ENCODE assay signal across 8 mouse cellular contexts in the genomic region with DNA sequence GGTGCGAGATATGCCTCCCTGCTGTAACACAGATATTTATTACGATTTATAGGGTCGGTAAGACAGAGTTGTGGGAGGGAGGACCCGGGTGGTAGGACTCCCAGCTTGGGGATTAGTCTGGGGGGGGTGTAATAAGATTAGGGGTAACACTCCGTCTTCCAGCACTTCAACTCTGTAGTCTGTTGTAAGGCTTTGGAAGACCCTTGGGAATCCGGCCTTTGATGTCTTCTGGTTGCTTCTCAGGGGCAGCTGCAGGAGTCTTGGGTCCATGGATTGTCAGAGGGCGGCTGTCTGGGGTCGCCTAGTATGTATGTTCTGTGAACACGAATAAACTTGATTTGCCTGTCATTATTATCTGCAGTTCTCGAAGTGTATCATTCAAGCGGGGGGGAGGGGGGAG. TPM values are rescaled to one million over a fixed set of nuclear protein-coding genes. Genes with fewer than 3 reads are reported as not detected.
A peak's percentile ranks its signal among the peaks of the same experiment; 100 is the strongest.
DNase-seq lines count a peak whose midpoint lies in the region; ATAC-seq and TF ChIP-seq lines count a peak whose summit lies in the region.

No protein-coding gene starts in this region.

- ATAC-seq in forebrain, embryonic 16.5 days = peak; percentile 1
- no peak for ATAC-seq in liver, postnatal 0 days

- peak; percentile 45 for DNase-seq in kidney, adult 9 months
- DNase-seq in kidney, adult 8-10 months = no peak
- DNase-seq in MEL (ENCODE audit: low read depth, low spot score) = no peak
- DNase-seq in liver, postnatal 0 days = no peak
- no peak for DNase-seq in urinary bladder, postnatal 4 days (ENCODE audit: low spot score in 2 of 2)
- no peak for DNase-seq in gastrocnemius, adult 18-20 months (ENCODE audit: low spot score)
- no peak for DNase-seq in left cerebral cortex, adult 9 months (ENCODE audit: low spot score in 2 of 2)

- TF ChIP-seq POLR2A in MEL (IDR thresholded peaks at IDR 0.05; ENCODE audit: control insufficient read depth in 1 of 2, insufficient read depth in 1 of 2, low read depth in 1 of 2, low read length in 2 of 2, poor library complexity in 1 of 2) = 0 out of 4 replicates have a peak, but pooled peaks of 1 of the 2 experiments have one; percentile 21

- H3K9ac ChIP-seq in MEL (ENCODE audit: control insufficient read depth, low read depth, low read length, poor library complexity, severe bottlenecking) = peak overlapping the region; percentile 73
- peak overlapping the region; percentile 79 for H3K9ac ChIP-seq in forebrain, embryonic 16.5 days (replicated peaks; ENCODE audit: low read depth, low read length)
- peak overlapping the region; percentile 81 for H3K9ac ChIP-seq in liver, postnatal 0 days (replicated peaks)

- no peak for TF ChIP-seq EP300 in MEL (IDR thresholded peaks at IDR 0.05; ENCODE audit: low read depth in 1 of 2, low read length in 2 of 2)
- TF ChIP-seq EP300 in liver, postnatal 0 days (IDR thresholded peaks at IDR 0.05; ENCODE audit: low read depth) = no peak

- no peak for TF ChIP-seq CTCF in MEL (IDR thresholded peaks at IDR 0.05 in 2 of 3, conservative IDR thresholded peaks at IDR 0.05 in 1 of 3; ENCODE audit: control insufficient read depth in 1 of 3, insufficient read depth in 1 of 3, low read depth in 2 of 3, low read length in 3 of 3, poor library complexity in 1 of 3, severe bottlenecking in 1 of 3)
- no peak for TF ChIP-seq CTCF in liver, postnatal 0 days (IDR thresholded peaks at IDR 0.05; ENCODE audit: low read depth)

- peaks cover 11% of the 10 kb centered on the region for H3K79me2 ChIP-seq in MEL (ENCODE audit: control insufficient read depth, insufficient read depth, low read length, poor library complexity)

- TF ChIP-seq RAD21 in MEL (IDR thresholded peaks at IDR 0.05; ENCODE audit: low read depth, low read length) = no peak

- peak overlapping the region; percentile 82 for H3K27ac ChIP-seq in MEL (ENCODE audit: control insufficient read depth, low read depth, low read length)
- H3K27ac ChIP-seq in forebrain, embryonic 16.5 days (ENCODE audit: low read length) = peak overlapping the region; percentile 32
- H3K27ac ChIP-seq in liver, postnatal 0 days (ENCODE audit: low read depth) = peak overlapping the region; percentile 88

- peaks cover 2 to 20% of the 10 kb centered on the region in 2 experiments; a peak in 2 of 4 replicates for H3K4me1 ChIP-seq in MEL (ENCODE audit: control insufficient read depth in 1 of 2, insufficient read depth in 2 of 2, low read length in 2 of 2)
- H3K4me1 ChIP-seq in forebrain, embryonic 16.5 days (replicated peaks; ENCODE audit: control insufficient read depth, insufficient read depth, low read length) = peaks cover 27% of the 10 kb centered on the region
- H3K4me1 ChIP-seq in liver, postnatal 0 days (ENCODE audit: insufficient read depth) = peaks cover 31% of the 10 kb centered on the region

- peak overlapping the region; percentile 94 for H3K4me2 ChIP-seq in forebrain, embryonic 16.5 days (ENCODE audit: low read length)
- peak overlapping the region; percentile 93 for H3K4me2 ChIP-seq in liver, postnatal 0 days (ENCODE audit: low read depth, low read length)

- no peaks in the 10 kb centered on the region for H3K9me3 ChIP-seq in MEL (replicated peaks; ENCODE audit: insufficient read depth, low read length)
- no peaks in the 10 kb centered on the region for H3K9me3 ChIP-seq in forebrain, embryonic 16.5 days (ENCODE audit: control insufficient read depth, low read length)
- H3K9me3 ChIP-seq in liver, postnatal 0 days (ENCODE audit: low read length) = no peaks in the 10 kb centered on the region

- peak overlapping the region; percentile 57 to 90 for H3K4me3 ChIP-seq in MEL (ENCODE audit: control insufficient read depth in 1 of 2, insufficient read depth in 1 of 2, low read depth in 2 of 2, low read length in 2 of 2)
- H3K4me3 ChIP-seq in forebrain, embryonic 16.5 days (replicated peaks; ENCODE audit: low read length) = peak overlapping the region; percentile 88
- H3K4me3 ChIP-seq in liver, postnatal 0 days (ENCODE audit: low read depth, low read length) = peak overlapping the region; percentile 74

- H3K27me3 ChIP-seq in MEL (ENCODE audit: control insufficient read depth in 1 of 2, insufficient read depth in 2 of 2, low read length in 2 of 2) = no peaks in the 10 kb centered on the region
- peaks cover 5% of the 10 kb centered on the region; the same call in 1 of the 2 replicates for H3K27me3 ChIP-seq in forebrain, embryonic 16.5 days (replicated peaks; ENCODE audit: control insufficient read depth, insufficient read depth, low read length)
- no peaks in the 10 kb centered on the region for H3K27me3 ChIP-seq in liver, postnatal 0 days (ENCODE audit: insufficient read depth, low read length)

- WGBS in forebrain, embryonic 16.5 days = 3% methylated on average over 11 of the region's 11 CpGs
- 1% methylated on average over 11 of the region's 11 CpGs for WGBS in liver, postnatal 0 days (ENCODE audit: insufficient replicate concordance)

- H3K36me3 ChIP-seq in MEL (ENCODE audit: control insufficient read depth in 1 of 2, insufficient read depth in 2 of 2, low read length in 2 of 2) = peaks cover 3 to 13% of the 10 kb centered on the region in 2 experiments; a peak in 3 of 4 replicates
- peaks cover 8% of the 10 kb centered on the region for H3K36me3 ChIP-seq in forebrain, embryonic 16.5 days (ENCODE audit: control insufficient read depth, insufficient read depth)
- peaks cover 20% of the 10 kb centered on the region for H3K36me3 ChIP-seq in liver, postnatal 0 days (replicated peaks; ENCODE audit: insufficient read depth, low read length)

TF ChIP-seq in MEL, 35 proteins besides CTCF, POLR2A, EP300 and RAD21:
- no peak for TF ChIP-seq ZC3H11A (IDR thresholded peaks at IDR 0.05; ENCODE audit: low read depth, low read length)
- TF ChIP-seq POLR2AphosphoS2 (IDR thresholded peaks at IDR 0.05; ENCODE audit: low read length) = no peak
- TF ChIP-seq MXI1 (IDR thresholded peaks at IDR 0.05; ENCODE audit: low read depth, low read length) = peak; percentile 12; the same call in 1 of the 2 replicates
- TF ChIP-seq CHD1 (IDR thresholded peaks at IDR 0.05; ENCODE audit: low read depth, low read length) = 0 out of 2 replicates have a peak, but pooled peaks have one; percentile 22
- 0 out of 2 replicates have a peak, but pooled peaks have one; percentile 10 for TF ChIP-seq NELFE (IDR thresholded peaks at IDR 0.05; ENCODE audit: low read depth, low read length)
TF ChIP-seq in MEL: peak in this region for 3.

RNA-seq across cellular contexts. Expression of a gene that starts 0.5 kb away (rescaled TPM):
- total RNA-seq in MEL (2012; rRNA removed) = 38.1 and 39.5 TPM in 2 replicates
- 10 to 100 TPM in 1 of 2 experiments, not detected in 1; 64.1 TPM for polyA plus RNA-seq in MEL (2012; ENCODE audit: insufficient read depth in 1 of 2, insufficient read length in 2 of 2, low read depth in 1 of 2, low replicate concordance in 2 of 2, missing spikeins in 1 of 2)
- 83.5 and 89.3 TPM in 2 replicates for polyA plus RNA-seq in forebrain, embryonic 16.5 days (2015; fragmentation: Nextera tagmentation; extraction: Ambion mirVana)
- polyA plus RNA-seq in liver, postnatal 0 days (2015; fragmentation: Nextera tagmentation; extraction: Ambion mirVana) = 25.9 and 31.3 TPM in 2 replicates
- total RNA-seq in gastrocnemius, adult 18-20 months (2021) = 10 to 100 TPM; 58.1 to 61.3 TPM

RNA-seq across cellular contexts. Expression of a gene that starts 1.1 kb away (rescaled TPM):
- 5.5 and 8.4 TPM in 2 replicates for total RNA-seq in MEL (2012; rRNA removed)
- 10 to 100 TPM in 1 of 2 experiments, not detected in 1; 12.2 TPM for polyA plus RNA-seq in MEL (2012; ENCODE audit: insufficient read depth in 1 of 2, insufficient read length in 2 of 2, low read depth in 1 of 2, low replicate concordance in 2 of 2, missing spikeins in 1 of 2)
- polyA plus RNA-seq in forebrain, embryonic 16.5 days (2015; fragmentation: Nextera tagmentation; extraction: Ambion mirVana) = 6.4 and 9.9 TPM in 2 replicates
- 15.4 and 18.6 TPM in 2 replicates for polyA plus RNA-seq in liver, postnatal 0 days (2015; fragmentation: Nextera tagmentation; extraction: Ambion mirVana)
- 1 to 10 TPM; 7.1 to 8.0 TPM for total RNA-seq in gastrocnemius, adult 18-20 months (2021)

RNA-seq across cellular contexts. Expression of a gene that starts 15.5 kb away (rescaled TPM):
- 1,137 and 1,211 TPM in 2 replicates for total RNA-seq in MEL (2012; rRNA removed)
- polyA plus RNA-seq in MEL (2012; ENCODE audit: insufficient read depth in 1 of 2, insufficient read length in 2 of 2, low read depth in 1 of 2, low replicate concordance in 2 of 2, missing spikeins in 1 of 2) = 1,000 to 10,000 TPM; 1,040 to 1,575 TPM
- 1,979 and 2,045 TPM in 2 replicates for polyA plus RNA-seq in forebrain, embryonic 16.5 days (2015; fragmentation: Nextera tagmentation; extraction: Ambion mirVana)
- 198 and 213 TPM in 2 replicates for polyA plus RNA-seq in liver, postnatal 0 days (2015; fragmentation: Nextera tagmentation; extraction: Ambion mirVana)
- total RNA-seq in gastrocnemius, adult 18-20 months (2021) = 10 to 100 TPM; 25.7 to 34.7 TPM

RNA-seq across cellular contexts. Expression of a gene that starts 18.8 kb away (rescaled TPM):
- 15.0 and 17.2 TPM in 2 replicates for total RNA-seq in MEL (2012; rRNA removed)
- polyA plus RNA-seq in MEL (2012; ENCODE audit: insufficient read depth in 1 of 2, insufficient read length in 2 of 2, low read depth in 1 of 2, low replicate concordance in 2 of 2, missing spikeins in 1 of 2) = 10 to 100 TPM; 46.6 to 77.9 TPM
- 10.6 and 13.2 TPM in 2 replicates for polyA plus RNA-seq in forebrain, embryonic 16.5 days (2015; fragmentation: Nextera tagmentation; extraction: Ambion mirVana)
- 2.5 and 3.3 TPM in 2 replicates for polyA plus RNA-seq in liver, postnatal 0 days (2015; fragmentation: Nextera tagmentation; extraction: Ambion mirVana)
- total RNA-seq in gastrocnemius, adult 18-20 months (2021) = 1 to 10 TPM; 4.2 to 6.7 TPM

RNA-seq across cellular contexts. Expression of a gene that starts 38.6 kb away (rescaled TPM):
- 11.1 and 13.7 TPM in 2 replicates for total RNA-seq in MEL (2012; rRNA removed)
- 10 to 100 TPM in 1 of 2 experiments, not detected in 1; 49.9 TPM for polyA plus RNA-seq in MEL (2012; ENCODE audit: insufficient read depth in 1 of 2, insufficient read length in 2 of 2, low read depth in 1 of 2, low replicate concordance in 2 of 2, missing spikeins in 1 of 2)
- 23.4 and 26.1 TPM in 2 replicates for polyA plus RNA-seq in forebrain, embryonic 16.5 days (2015; fragmentation: Nextera tagmentation; extraction: Ambion mirVana)
- 15.5 and 15.8 TPM in 2 replicates for polyA plus RNA-seq in liver, postnatal 0 days (2015; fragmentation: Nextera tagmentation; extraction: Ambion mirVana)
- total RNA-seq in gastrocnemius, adult 18-20 months (2021) = 1 to 10 TPM in 1 of 2 experiments, under 1 TPM in 1; 0.68 to 1.5 TPM

Comparison
In these comparisons a context has a peak if more than half of its experiments do, and no peak if none do; other contexts are left out.
1. H3K27ac ChIP-seq: peak in every context shown above with its lines; median percentile 88 in liver, postnatal 0 days; 82 in MEL; 32 in forebrain, embryonic 16.5 days.